Mouse (Mus musculus): ENCODE measurements around the gene Parp6. TPM values are rescaled to one million over a fixed set of nuclear protein-coding genes. Genes with fewer than 3 reads are reported as not detected.

Gene Parp6
- 10 to 100 TPM; 26.5 TPM for total RNA-seq (2021)
- long read RNA-seq, experiment 1, partial matches to known transcripts, result 1 of 7 reads
- long read RNA-seq, experiment 1, other reads (novel, unspliced or antisense), result 2 of 7 reads
- long read RNA-seq, experiment 2, partial matches to known transcripts, result 1 of 12 reads
- long read RNA-seq, experiment 2, other reads (novel, unspliced or antisense), result 7 of 12 reads

DNA sequence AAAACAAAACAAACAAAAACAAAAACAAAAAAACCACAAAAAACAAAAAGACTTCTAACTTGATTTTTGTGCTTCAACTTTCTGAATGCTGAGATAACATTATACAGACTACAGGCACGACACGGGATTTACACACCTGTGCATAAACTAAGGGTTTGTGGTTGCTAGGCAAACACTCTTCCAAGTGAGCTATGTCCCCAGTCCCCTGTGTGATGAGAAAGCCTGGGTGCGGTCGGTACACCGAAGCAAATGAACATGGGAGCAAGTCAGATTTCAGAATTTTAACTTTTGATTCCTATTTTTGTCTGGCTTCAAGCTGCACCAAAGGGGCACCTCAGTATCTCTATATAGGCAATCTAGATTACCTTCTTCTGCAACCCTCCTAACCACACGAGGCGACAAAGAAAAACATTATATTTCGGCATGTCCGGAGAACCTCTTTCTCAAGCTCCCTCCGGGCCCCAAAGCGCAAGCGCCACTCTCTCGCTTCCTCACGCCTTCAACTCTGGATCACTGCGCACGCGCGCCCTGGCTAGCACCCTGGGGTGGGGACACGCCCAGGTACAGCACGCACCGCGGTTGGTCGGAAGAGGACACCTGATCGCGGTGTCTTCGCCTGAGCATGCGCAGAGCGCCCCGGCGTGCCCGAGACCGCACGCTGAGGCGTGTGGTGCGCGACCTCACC, at the start of gene Parp6:
Gene Parp6, plus strand, starts transcription at position 663 of the 685 bp plus-strand sequence.
- peak; percentile 100 for DNase-seq

DNA sequence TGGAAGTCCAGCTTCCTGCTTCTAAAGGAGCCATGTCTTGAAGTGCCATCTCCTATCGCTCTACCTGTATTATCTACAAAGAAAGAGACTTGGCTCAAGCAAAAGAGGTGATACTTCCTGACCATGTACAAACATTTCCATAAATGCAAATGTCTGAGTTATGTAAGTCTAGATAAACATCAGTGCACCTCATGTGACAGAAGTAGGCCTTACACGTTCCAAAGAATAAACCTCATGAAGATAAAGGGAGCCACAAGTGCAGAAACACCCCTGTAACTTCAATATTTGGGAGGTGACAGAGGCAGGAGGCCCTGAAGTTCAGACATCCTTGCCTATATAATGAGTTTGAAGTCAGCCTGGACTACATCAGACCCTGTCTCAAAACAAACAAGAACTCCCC, 45.2 kb upstream of the Parp6 start:
- DNase-seq, result no peak

DNA sequence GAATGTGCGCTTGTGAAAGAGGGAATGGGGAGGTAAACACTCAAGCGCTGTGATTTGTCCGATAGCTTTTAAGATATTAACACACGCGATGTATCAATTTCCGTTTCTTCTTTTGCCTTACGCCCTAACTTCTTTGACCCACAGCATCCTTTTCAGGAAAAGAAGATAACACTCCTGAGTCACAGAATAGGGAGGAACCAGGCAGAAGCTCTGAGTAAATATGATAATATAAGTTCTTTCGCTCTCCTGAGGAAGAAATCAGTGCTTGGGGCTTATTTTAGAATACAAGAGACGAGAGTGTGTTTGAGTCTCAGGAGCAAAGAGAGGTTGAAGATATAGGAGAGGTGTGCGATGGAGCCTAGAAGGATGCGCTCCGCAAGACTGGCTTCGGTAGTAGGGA, 39.7 kb upstream of the Parp6 start:
- no peak for DNase-seq

DNA sequence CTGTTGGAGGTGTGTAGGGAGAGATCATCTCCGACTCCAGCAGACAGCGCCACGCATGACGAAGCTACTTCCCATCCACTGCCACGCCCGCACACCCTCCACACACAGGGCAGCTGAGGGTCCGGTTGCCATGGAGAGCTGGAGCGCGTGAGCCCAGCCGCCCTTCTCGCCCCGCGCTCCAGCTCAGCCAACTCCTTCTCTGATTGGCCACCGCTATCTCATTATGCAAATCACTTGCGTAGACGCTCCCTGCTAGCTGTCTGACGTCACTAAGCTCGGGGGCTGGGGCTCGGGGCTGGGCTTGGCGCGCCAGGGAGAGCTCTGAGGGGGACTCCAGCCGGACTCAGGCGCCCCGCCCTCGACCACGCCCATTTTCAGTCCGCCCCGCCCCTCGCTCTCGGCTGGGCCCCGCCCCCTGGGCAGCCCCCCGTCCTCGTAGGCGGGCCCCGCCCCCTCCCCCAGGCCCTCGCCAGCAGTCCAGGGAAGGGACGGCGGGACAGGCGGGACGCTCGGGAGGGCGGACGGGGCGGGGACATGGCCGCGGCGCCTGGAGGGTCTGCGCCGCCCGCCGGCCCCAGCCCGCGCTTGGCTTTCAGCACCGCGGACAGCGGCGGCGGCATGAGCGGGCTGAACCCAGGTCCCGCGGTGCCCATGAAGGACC, 39.1 kb upstream of the Parp6 start, which contains the start of gene Celf6:
Gene Celf6, plus strand, starts transcription at position 74 of the 661 bp plus-strand sequence.
- peak; percentile 89 to 93 for DNase-seq

DNA sequence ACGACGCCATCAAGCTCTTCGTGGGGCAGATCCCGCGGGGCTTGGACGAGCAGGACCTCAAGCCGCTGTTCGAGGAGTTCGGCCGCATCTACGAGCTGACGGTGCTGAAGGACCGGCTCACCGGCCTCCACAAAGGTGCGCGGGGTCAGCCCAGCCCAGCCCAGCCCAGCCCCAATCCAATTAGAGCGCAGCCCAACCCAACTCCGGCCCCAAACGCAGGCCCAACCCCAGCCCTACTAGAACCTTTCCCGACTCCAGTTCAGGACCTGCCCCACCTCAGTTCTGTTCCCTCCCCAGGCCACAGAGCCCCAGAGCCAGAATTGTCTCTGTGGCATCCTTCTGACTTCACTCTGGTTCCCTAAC, 38.6 kb upstream of the Parp6 start:
- DNase-seq, result peak in 1 of 2 experiments; percentile 12

DNA sequence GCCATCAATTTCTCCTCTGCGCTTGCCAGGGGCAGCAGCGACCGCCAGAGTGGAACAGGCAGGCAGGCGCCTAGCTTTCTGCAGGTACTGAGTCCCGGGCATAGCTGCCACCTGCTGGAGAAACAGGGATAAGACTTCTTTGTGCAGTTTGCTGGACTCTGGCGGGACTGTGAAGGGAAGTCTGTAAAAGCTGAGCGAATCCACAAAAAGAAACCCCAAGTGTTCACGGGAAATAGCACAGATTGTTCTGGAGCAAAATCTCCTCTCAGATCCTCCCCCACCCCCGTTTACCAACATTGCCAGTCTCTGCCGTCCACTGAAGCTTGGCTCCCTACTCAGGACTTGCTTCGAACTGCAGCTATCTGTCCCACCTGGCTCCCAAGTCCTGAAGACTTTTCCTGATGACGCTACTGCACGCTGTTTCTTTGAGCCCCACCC, 32.2 kb upstream of the Parp6 start:
- peak; percentile 74 to 84 for DNase-seq

DNA sequence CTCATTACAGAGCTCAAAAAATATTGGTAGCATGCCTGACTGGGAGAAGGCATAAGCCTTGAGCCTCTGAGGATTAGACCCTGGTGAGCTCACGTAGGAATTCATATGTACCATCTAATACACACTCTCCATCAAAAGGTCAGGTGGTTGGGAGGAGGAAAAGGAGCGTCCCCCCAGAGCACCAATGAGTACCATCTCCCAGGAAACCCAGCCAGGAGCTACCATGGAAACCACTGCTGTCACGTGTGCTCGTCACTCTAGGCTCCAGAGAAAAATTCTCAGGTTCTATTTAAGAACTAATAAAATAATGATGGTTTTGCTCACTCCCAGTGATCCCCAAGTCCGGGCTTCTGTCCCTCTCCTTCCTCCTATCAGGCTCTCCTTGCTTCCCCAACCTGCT, 28.8 kb upstream of the Parp6 start:
- no peak for DNase-seq

DNA sequence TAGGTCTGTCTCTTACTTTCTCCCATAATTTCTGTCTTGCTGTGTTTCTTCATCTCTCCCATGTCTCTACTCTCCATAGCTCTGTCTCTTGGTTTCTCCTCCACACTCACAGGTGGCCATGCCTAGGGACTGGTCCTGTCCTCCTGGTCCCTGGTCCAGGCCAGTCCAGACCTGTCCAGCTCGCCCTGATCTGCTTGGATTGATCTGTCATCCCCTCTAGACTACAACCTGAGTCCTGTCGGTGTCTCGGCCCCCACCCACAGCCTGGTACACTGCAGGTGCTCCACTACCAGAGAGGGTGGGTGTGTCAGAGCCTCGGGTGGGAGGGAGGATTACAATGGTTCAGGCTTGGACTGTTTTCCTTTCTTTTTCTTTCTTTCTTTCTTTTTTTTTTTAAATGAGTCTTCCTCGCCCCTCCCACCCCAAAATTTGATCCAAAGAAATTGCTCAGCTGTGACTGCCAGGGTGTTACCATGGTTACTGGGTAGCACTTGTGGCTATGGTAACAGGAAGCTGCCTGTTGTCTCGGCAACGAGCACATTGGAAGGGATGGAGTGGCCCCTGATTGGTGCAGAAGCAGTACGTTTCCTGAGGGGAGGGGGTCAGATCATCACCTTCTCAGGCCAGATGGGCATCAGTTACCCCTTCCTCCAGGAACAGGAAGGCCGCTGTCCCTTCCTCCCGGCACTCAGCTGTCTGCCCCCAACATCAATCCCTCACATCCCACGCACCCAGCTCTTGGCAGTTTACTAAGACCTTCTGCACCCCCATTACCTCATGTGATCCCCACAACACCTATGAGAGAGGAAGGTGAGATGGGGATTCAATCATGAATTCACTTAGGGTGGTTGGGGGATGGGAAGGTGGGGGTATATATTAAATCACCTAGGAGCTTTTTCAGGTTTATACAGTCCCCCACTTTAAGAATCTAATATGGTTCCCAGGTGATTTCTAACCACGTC, 28.1 kb upstream of the Parp6 start:
- DNase-seq, result no peak

DNA sequence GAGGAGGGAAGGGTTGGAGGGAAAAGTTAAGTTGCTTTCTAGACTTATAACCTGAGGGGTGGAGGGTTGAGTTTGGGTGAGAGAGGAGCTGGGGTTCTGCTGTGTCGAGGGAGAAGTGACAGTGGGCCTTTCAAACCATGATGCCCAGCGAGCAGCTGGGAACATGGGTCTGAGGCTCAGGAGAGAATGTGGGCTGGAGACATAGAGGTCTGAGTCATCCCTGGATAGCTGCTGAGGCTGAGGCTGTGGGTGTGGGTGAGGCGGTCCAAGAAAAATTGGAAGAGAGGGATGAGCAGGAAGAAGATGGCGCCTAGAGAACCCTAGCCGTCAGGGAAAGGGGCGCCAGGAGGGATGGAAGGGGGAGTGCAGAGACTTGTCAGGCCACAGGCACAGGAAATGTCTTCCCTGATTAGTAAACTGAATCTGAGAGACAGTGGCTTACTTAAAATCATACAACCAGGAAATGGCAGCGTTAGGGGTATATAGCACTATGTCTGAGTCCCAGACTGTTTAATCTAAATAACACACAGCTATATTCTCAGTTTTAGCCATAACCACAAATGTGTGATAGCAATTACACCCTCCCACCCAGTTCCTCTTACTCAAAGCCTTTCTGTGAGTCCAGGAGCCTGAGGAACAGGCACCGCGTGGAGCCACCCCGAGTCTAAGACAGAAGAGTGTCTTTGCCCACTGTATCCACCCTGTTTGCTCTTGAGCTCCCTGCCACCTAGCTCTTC, 27.2 kb upstream of the Parp6 start:
- DNase-seq, result no peak

DNA sequence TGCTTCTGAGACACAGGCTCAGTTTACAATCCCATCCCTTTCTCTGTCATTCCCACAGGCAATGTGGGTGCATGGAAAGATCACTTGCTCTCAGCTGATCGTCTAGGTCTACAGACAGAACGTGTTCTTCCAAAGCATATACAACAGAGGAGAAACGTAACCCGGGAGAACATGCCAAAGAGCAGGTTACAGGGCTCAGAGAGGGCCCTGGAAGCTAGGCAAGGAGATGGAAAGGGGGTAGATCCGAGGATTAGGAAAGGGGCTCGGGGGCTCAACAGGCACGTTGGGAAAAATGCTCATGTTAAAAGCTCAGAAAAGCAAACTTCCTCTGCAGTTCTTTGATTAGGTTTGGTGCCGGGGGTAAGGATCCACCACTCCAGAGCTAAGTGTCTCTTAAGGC, 15.4 kb upstream of the Parp6 start:
- DNase-seq, result no peak

DNA sequence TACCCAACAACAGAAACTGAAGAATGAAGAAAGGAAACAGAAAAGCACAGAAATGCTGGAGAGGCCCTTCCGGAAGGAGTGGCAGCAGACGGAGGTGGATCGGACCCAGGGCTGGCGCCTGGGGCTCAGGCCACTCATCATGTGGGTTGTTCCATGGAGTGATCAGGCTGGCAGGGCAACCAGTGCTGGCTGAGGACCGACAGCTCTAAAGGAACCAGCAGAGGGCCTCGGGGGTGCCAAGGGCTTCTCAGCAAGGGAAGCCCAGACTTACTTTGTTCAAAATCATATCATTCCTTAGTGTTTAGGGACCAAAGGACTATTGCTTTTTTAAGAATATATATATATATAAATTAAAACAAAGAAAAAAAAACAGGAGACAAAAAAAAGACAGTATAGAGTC, 11.1 kb upstream of the Parp6 start:
- no peak for DNase-seq

DNA sequence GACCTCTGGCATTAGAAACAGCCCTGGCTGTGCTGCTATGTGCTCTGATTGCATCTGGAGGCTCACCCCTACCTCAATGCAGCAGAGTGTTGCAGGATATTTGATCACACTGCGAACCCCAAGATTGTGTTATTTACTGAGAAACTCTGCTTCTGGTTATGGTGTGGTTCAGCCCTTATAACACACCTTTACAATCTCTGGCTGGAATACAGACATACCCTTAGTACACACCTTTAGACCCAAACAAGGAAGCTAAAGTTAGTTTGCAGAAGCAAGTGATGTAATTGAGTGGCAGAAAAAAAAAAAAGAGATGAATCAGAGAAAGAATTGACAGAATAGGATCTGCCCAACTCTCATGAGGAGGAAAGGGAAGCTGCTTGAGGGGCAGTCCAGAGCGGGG, 6.1 kb upstream of the Parp6 start:
- DNase-seq, result no peak

DNA sequence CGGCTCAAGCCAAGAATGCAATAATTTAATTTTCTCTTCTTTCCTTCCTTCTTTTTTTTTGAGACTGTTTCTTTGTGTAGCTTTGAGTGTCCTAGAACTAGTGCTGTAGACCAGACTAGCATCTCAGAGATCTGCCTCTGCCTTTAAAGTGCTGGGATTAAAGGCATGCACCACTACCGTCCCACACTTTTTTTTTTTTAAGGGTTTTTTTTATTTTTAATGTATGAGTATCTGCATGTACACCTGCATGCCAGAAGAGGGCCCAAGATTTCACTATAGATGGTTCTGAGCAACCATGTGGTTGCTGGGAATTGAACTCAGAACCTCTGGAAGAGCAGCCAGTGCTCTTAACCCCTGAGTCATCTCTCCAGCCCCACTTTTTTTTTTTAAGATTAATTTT, 1.3 kb upstream of the Parp6 start:
- no peak for DNase-seq

DNA sequence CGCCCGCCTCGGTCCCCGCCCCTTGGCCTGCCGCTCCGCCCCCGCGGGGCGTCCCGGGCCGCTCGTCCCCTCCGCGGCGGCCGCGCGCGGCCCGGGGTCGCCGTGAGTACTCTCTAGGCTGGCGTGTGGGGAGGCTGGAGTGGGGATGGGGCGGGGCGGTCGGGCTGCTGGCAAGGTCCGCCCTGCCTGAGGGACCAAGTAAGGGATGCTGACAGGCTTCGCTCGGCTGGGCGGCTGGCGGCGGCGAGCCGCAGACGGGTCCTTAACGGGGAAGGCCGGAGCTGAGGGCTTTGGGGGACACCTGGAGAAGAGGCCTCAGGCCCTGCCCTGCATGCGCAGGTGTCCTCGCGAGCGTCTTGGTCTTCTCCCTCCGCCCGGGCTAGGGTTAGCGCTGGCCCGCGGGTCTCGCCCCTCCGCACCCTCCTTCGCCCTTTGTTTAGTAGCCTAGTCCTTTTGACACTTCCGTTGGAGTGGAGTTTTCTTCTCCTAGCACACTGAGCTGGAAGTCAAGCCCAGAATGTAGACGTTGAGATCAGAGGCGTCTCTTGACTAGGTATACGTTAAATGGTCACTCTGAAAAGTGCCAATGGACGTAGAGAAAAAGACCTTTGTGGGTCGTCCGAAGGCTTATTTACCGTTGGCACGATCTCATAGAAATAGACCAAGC, 356 bp downstream of the Parp6 start:
- DNase-seq, result no peak

DNA sequence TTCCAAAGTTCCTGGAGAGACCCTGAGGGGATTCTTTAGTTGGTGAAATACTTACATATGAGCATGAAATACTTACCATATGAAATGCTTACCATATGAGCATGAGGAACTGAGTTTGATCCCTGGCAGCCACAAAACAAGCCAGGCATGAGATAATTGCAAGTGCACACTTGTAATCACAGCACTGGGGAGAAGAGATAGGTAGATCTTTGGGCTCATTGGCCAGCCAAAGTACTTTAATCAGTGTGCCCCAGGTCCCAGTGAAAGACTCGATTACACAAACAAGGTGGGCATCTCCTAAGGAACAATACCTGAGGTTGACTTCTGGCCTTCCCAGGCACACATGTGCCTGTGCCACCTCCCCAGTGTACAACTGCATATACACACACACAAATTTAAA, 21.3 kb downstream of the Parp6 start:
- DNase-seq, result no peak

DNA sequence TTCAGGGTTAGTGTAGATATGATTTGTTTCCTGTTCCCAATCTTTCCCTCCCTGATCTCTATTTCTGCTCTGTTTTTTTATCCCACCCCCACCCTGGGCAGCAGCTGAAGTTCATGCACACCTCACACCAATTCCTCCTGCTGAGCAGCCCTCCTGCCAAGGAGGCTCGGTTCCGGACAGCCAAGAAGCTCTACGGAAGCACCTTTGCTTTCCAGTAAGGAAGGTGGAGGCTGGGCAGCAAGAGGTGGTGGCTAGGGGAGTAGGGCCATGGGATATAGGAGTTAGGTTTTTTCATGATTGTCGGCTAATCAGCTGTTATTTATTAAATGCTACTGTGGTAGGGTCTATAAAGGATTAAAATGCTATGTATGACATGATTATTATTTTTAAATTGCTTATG, 22.9 kb downstream of the Parp6 start:
- no peak for DNase-seq

DNA sequence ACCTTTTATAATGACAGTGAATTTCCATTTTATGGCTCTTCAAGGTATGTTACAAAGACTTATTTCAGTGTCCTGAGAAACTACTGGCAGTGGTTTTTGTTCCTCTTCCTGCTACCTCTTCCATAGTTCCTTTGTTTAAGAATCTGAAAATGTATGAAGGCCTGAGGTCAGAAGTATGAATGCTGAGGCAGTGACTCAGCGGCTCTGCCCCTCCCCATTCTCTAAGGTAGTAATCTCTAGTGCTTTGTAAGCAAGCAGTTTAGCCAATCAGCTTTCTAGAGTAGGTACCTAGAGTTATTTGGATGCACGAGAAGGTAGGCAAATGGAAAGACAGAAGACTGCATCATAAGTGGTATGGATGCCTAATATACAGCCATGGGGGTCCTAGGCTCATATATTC, 24.2 kb downstream of the Parp6 start:
- no peak for DNase-seq

DNA sequence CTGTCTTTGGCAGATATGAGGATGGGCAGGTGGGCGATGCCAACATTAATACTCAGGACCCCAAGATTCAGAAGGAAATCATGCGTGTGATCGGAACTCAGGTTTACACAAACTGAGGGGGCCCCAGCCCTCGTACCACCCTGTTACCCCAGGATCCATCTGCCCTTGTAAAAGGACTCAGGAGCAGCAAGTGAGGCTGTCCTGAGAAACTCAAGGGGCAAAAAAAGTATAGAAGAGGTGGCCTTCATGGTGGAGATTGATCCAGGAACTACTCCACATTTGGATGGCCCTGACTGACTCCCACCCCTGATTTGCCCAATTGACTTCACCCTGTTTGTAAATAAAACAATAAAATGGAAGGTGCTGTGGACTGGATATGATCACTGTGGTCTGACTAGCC, 32.8 kb downstream of the Parp6 start:
- DNase-seq, result no peak

DNA sequence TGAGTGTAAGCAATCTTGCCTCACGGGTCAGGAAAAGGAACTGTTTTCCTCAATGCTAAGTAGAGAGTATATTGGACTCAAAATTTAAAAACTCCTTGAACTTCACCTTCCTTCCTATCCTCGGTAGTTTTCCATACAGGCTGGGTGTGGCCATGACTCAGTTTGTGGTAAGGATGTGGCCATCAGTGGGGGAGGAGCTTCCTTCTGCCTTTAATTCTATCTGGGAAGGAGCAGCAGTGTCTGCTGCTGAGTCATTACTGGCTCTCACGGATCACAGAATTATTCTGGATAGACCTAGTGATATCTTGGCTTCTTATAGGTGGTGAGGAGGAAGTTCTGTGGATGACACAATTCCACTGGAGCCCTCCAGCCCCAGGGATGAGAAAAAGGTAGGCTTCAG, 36.3 kb downstream of the Parp6 start:
- DNase-seq, result peak; percentile 69 to 79

DNA sequence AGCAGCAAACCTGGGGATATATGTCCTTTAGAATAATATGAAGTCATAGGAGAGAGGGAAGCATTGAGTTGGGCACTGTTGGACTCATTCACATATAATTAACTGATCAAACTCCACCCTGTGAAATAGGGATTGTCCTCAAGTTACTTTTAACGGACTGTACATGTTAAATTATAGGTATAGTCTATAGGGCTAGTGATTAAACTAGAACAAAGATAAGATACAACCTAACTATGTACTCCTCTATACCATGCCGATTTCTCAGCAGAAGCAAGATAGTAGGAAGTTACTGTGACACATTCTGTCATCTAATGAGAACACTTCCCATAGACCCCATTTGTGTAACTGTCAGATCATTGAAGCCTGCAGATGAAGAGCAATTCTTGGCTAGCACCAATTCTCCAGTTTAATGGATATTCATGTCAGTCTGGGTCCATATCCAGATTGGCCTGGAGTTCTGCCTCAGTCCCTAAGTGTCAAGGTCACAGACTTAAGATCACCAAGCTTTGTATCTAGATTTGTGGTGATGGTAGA, 37.4 kb downstream of the Parp6 start:
- DNase-seq, result no peak

Measured in adrenal gland, postnatal 36 days (tissue).